Comparison of ENCODE assay signal across 8 mouse cellular contexts in the genomic region with DNA sequence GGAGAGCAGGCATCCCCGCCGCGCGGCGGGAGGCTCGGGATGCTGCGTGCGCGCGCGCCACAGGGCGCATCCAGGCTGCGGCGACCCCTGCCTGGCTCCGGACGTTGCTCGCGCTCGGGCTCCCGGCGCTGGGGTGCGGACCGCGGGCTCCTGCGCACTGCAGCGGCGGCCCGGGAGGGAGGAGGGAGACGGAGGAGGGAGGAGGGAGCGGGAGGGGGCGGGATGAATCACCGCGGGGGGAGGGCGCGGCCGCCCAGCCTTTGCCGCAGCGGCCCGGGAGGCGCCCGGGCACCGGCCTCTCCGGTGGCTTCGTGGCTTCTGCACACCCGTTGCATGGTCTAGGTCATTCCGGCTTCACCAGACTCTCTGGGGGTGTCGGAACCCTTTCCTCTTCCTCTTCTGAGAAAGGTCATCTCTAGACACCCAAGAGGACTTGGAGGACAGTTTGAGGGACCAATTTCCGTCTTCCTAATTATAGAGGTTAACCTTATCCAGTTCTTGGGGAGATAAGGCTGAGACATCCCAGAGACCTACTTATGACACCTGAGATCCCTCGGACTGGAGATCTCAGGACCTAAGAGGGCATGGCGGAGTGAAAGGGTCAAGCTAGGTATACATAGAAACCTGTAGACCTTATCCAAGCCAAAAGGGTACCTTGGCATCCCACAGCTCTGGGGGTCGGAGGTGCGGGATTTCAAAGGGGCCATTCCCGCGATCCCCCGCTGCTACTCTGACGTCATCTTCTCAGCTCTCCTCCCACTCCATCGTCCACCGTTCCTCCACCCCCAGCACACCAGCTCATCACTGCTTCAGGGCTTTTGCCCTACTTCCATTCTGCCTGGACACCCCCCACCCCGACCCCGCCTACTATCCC. TPM values are rescaled to one million over a fixed set of nuclear protein-coding genes. Genes with fewer than 3 reads are reported as not detected.
A peak's percentile ranks its signal among the peaks of the same experiment; 100 is the strongest.
DNase-seq lines count a peak whose midpoint lies in the region; ATAC-seq lines count a peak whose summit lies in the region.

A gene (minus strand): TSS at position 153 of the 874 bp plus-strand sequence.

- H3K27ac ChIP-seq in hindbrain, embryonic 16.5 days (ENCODE audit: low read depth, low read length), result peak within 1 kb of the TSS; percentile 55
- H3K27ac ChIP-seq in limb, embryonic 11.5 days (replicated peaks; ENCODE audit: low read depth, low read length), result no peak within 1 kb of the TSS
- H3K27ac ChIP-seq in midbrain, embryonic 14.5 days (replicated peaks; ENCODE audit: low read depth, low read length), result no peak within 1 kb of the TSS; the same call in 1 of the 2 replicates

- peak; percentile 69 to 77 for DNase-seq in left cerebral cortex, adult 18-20 months (ENCODE audit: low spot score in 2 of 2)
- no peak for DNase-seq in left cerebral cortex, adult 11 months (ENCODE audit: low spot score)
- peak; percentile 86 for DNase-seq in cerebellum, adult 9-10 months
- peak; percentile 77 for DNase-seq in gastrocnemius, postnatal 10 days
- peak; percentile 49 for DNase-seq in limb, embryonic 11.5 days (ENCODE audit: low spot score)
- DNase-seq in midbrain, embryonic 14.5 days, result peak; percentile 65
- DNase-seq in urinary bladder, postnatal 25 days (ENCODE audit: low spot score), result peak; percentile 59

- peaks cover 8% of the 10 kb centered on the region; the same call in 1 of the 2 replicates for H3K27me3 ChIP-seq in hindbrain, embryonic 16.5 days (replicated peaks; ENCODE audit: control insufficient read depth, insufficient read depth, low read length)
- H3K27me3 ChIP-seq in limb, embryonic 11.5 days (ENCODE audit: control insufficient read depth, insufficient read depth, low read length), result peaks cover 29% of the 10 kb centered on the region
- H3K27me3 ChIP-seq in midbrain, embryonic 14.5 days (ENCODE audit: control insufficient read depth, insufficient read depth, low read length), result peaks cover 16% of the 10 kb centered on the region; the same call in 1 of the 2 replicates

- peak within 1 kb of the TSS; percentile 74 for H3K9ac ChIP-seq in hindbrain, embryonic 16.5 days (ENCODE audit: low read depth, low read length)
- H3K9ac ChIP-seq in limb, embryonic 11.5 days (ENCODE audit: low read length), result peak within 1 kb of the TSS; percentile 58
- peak within 1 kb of the TSS; percentile 65 for H3K9ac ChIP-seq in midbrain, embryonic 14.5 days (replicated peaks; ENCODE audit: low read length)

- H3K4me3 ChIP-seq in hindbrain, embryonic 16.5 days (ENCODE audit: low read length), result peak within 1 kb of the TSS; percentile 57
- peak within 1 kb of the TSS; percentile 42 for H3K4me3 ChIP-seq in limb, embryonic 11.5 days (ENCODE audit: low read depth, low read length)
- peak within 1 kb of the TSS; percentile 52 for H3K4me3 ChIP-seq in midbrain, embryonic 14.5 days (replicated peaks; ENCODE audit: low read depth, low read length)

- H3K4me2 ChIP-seq in hindbrain, embryonic 16.5 days (ENCODE audit: low read length), result peak within 1 kb of the TSS; percentile 95
- H3K4me2 ChIP-seq in limb, embryonic 11.5 days (ENCODE audit: low read depth, severe bottlenecking), result peak within 1 kb of the TSS; percentile 78
- peak within 1 kb of the TSS; percentile 93 for H3K4me2 ChIP-seq in midbrain, embryonic 14.5 days (ENCODE audit: low read length)

- H3K36me3 ChIP-seq in hindbrain, embryonic 16.5 days (ENCODE audit: control insufficient read depth, insufficient read depth, low read length), result peaks cover 31% of the 10 kb centered on the region
- H3K36me3 ChIP-seq in limb, embryonic 11.5 days (ENCODE audit: control insufficient read depth, insufficient read depth, low read length), result peaks cover 13% of the 10 kb centered on the region; the same call in 1 of the 2 replicates
- peaks cover 41% of the 10 kb centered on the region for H3K36me3 ChIP-seq in midbrain, embryonic 14.5 days (ENCODE audit: control insufficient read depth, insufficient read depth, low read length)

- ATAC-seq in hindbrain, embryonic 16.5 days, result peak; percentile 52
- ATAC-seq in limb, embryonic 11.5 days (ENCODE audit: insufficient number of reproducible peaks, low FRiP score, low TSS enrichment, low read depth), result 0 out of 2 replicates have a peak, but pooled peaks have one; percentile 24
- ATAC-seq in midbrain, embryonic 14.5 days (ENCODE audit: low FRiP score, low TSS enrichment), result peak; percentile 26; the same call in 1 of the 2 replicates

- 2% methylated on average over 41 of the region's 60 CpGs for WGBS in hindbrain, embryonic 16.5 days
- 2% methylated on average over 43 of the region's 60 CpGs for WGBS in limb, embryonic 11.5 days
- 2% methylated on average over 46 of the region's 60 CpGs for WGBS in midbrain, embryonic 14.5 days

- no peaks in the 10 kb centered on the region for H3K9me3 ChIP-seq in hindbrain, embryonic 16.5 days (ENCODE audit: control insufficient read depth, low read length)
- H3K9me3 ChIP-seq in limb, embryonic 11.5 days (ENCODE audit: control insufficient read depth, low read length), result no peaks in the 10 kb centered on the region
- no peaks in the 10 kb centered on the region for H3K9me3 ChIP-seq in midbrain, embryonic 14.5 days (ENCODE audit: control insufficient read depth, low read length)

- peaks cover 20% of the 10 kb centered on the region for H3K4me1 ChIP-seq in hindbrain, embryonic 16.5 days (ENCODE audit: control insufficient read depth, insufficient read depth, low read depth, low read length)
- peaks cover 4% of the 10 kb centered on the region; the same call in 1 of the 2 replicates for H3K4me1 ChIP-seq in limb, embryonic 11.5 days (ENCODE audit: control insufficient read depth, insufficient read depth, low read length)
- H3K4me1 ChIP-seq in midbrain, embryonic 14.5 days (ENCODE audit: control insufficient read depth, insufficient read depth, low read length), result no peaks in the 10 kb centered on the region

RNA-seq across cellular contexts. Expression of the gene that starts here (rescaled TPM):
- total RNA-seq in left cerebral cortex, adult 18-20 months (2021), result 100 to 1,000 TPM; 805 to 862 TPM
- total RNA-seq in gastrocnemius, postnatal 10 days (2021), result 100 to 1,000 TPM; 303 to 352 TPM
- polyA plus RNA-seq in hindbrain, embryonic 16.5 days (2015; fragmentation: Nextera tagmentation; extraction: Ambion mirVana), result 19.0 TPM in 2 replicates
- 0.51 and 1.0 TPM in 2 replicates for polyA plus RNA-seq in limb, embryonic 11.5 days (2014; fragmentation: Nextera tagmentation; extraction: Ambion mirVana)
- 5.6 TPM in 2 replicates for polyA plus RNA-seq in midbrain, embryonic 14.5 days (2014; fragmentation: Nextera tagmentation; extraction: Ambion mirVana)
